Comparison of ENCODE assay signal across 25 mouse cellular contexts in genomic region chr7:44208307-44208706, GRCm38 (mm10). TPM values are rescaled to one million over a fixed set of nuclear protein-coding genes. Genes with fewer than 3 reads are reported as not detected.
A peak's percentile ranks its signal among the peaks of the same experiment; 100 is the strongest.
DNase-seq lines count a peak whose midpoint lies in the region; ATAC-seq and TF ChIP-seq lines count a peak whose summit lies in the region.
"Had no signal": no experiment of that assay in that cellular context is flagged by ENCODE, and none has a peak within 500 bp of the region (broad histone marks: within the 10 kb centered on the region; RNA-seq: fewer than 3 reads in every experiment).

No protein-coding gene starts in this region.

- no peak overlapping the region for H3K4me2 ChIP-seq in liver, postnatal 0 days (ENCODE audit: low read depth, low read length)
- no peak overlapping the region for H3K4me2 ChIP-seq in liver, embryonic 12.5 days

- no peaks in the 10 kb centered on the region for H3K79me2 ChIP-seq in liver, adult 2 months (ENCODE audit: control insufficient read depth, insufficient read depth, low read length)

- H3K9ac ChIP-seq in liver, adult 2 months (ENCODE audit: low read depth, low read length), result no peak overlapping the region
- no peak overlapping the region for H3K9ac ChIP-seq in liver, postnatal 0 days (replicated peaks)
- no peak overlapping the region for H3K9ac ChIP-seq in liver, embryonic 12.5 days

- no peak overlapping the region for H3K4me3 ChIP-seq in liver, adult 2 months (ENCODE audit: insufficient read depth, low read depth, low read length)
- no peak overlapping the region for H3K4me3 ChIP-seq in liver, postnatal 0 days (ENCODE audit: low read depth, low read length)
- H3K4me3 ChIP-seq in liver, embryonic 12.5 days, result no peak overlapping the region

- H3K4me1 ChIP-seq in liver, adult 2 months (ENCODE audit: control insufficient read depth, insufficient read depth, low read length), result peaks cover 15% of the 10 kb centered on the region
- 0 out of 2 replicates have a peak, but pooled peaks cover 4% of the 10 kb centered on the region for H3K4me1 ChIP-seq in liver, postnatal 0 days (ENCODE audit: insufficient read depth)
- no peaks in the 10 kb centered on the region for H3K4me1 ChIP-seq in liver, embryonic 12.5 days

- peak; percentile 54; the same call in 1 of the 2 replicates for ATAC-seq in liver, postnatal 0 days
- ATAC-seq in liver, embryonic 12.5 days, result no peak
- ATAC-seq: activated CD4-positive, CD25-positive, alpha-beta regulatory T cell, adult 4 months; CD4-positive, CD25-positive, alpha-beta regulatory T cell, adult 4 months; Patski had no signal

- H3K36me3 ChIP-seq in liver, adult 2 months (ENCODE audit: control insufficient read depth, insufficient read depth, low read length), result no peaks in the 10 kb centered on the region
- H3K36me3 ChIP-seq in liver, postnatal 0 days (replicated peaks; ENCODE audit: insufficient read depth, low read length), result no peaks in the 10 kb centered on the region
- no peaks in the 10 kb centered on the region for H3K36me3 ChIP-seq in liver, embryonic 12.5 days
- H3K36me3 ChIP-seq: G1E had no signal

- no peak for TF ChIP-seq CTCF in liver, adult 2 months (IDR thresholded peaks at IDR 0.05; ENCODE audit: low read depth, low read length)
- no peak for TF ChIP-seq CTCF in liver, postnatal 0 days (IDR thresholded peaks at IDR 0.05; ENCODE audit: low read depth)

- H3K27ac ChIP-seq in liver, adult 2 months (replicated peaks; ENCODE audit: insufficient read depth, low read depth, low read length), result peak overlapping the region; percentile 55
- no peak overlapping the region for H3K27ac ChIP-seq in liver, postnatal 0 days (ENCODE audit: low read depth)
- H3K27ac ChIP-seq in liver, embryonic 12.5 days, result no peak overlapping the region

- no peaks in the 10 kb centered on the region for H3K9me3 ChIP-seq in liver, postnatal 0 days (ENCODE audit: low read length)
- no peaks in the 10 kb centered on the region for H3K9me3 ChIP-seq in liver, embryonic 12.5 days (replicated peaks)
- H3K9me3 ChIP-seq: G1E had no signal

- WGBS in liver, adult 2 months, result 18% methylated on average over 3 of the region's 3 CpGs
- 39% methylated on average over 3 of the region's 3 CpGs for WGBS in liver, postnatal 0 days (ENCODE audit: insufficient replicate concordance)
- WGBS in liver, embryonic 12.5 days (ENCODE audit: insufficient replicate concordance), result 58% methylated on average over 3 of the region's 3 CpGs

- no peak for TF ChIP-seq EP300 in liver, postnatal 0 days (IDR thresholded peaks at IDR 0.05; ENCODE audit: low read depth)

- DNase-seq in liver, adult 2 months (ENCODE audit: extremely low read depth, low read depth, low spot score), result peak; percentile 73
- no peak for DNase-seq in liver
- peak; percentile 41 for DNase-seq in liver, postnatal 0 days
- DNase-seq: adrenal gland, adult 2 months; adrenal gland, adult 8-10 months; adrenal gland, postnatal 10 days; adrenal gland, postnatal 14 days; adrenal gland, postnatal 25 days; adrenal gland, postnatal 36 days; B cell, adult 2 months; cerebellum, adult 11 months; cerebellum, adult 11-12 months; cerebellum, adult 18-20 months had no signal

- H3K27me3 ChIP-seq in liver, adult 2 months (ENCODE audit: control insufficient read depth, insufficient read depth, low read length), result no peaks in the 10 kb centered on the region
- H3K27me3 ChIP-seq in liver, postnatal 0 days (ENCODE audit: insufficient read depth, low read length), result no peaks in the 10 kb centered on the region
- no peaks in the 10 kb centered on the region for H3K27me3 ChIP-seq in liver, embryonic 12.5 days (replicated peaks)
- H3K27me3 ChIP-seq: Patski had no signal

- no peak for TF ChIP-seq POLR2A in liver, adult 2 months (IDR thresholded peaks at IDR 0.05; ENCODE audit: extremely low read depth, insufficient read depth, low read length)

RNA-seq across cellular contexts. Expression of gene Klk1b4, which starts 1.1 kb away (rescaled TPM):
- 2.0 and 2.6 TPM in 2 replicates for total RNA-seq in liver, adult 2 months (2014; rRNA removed)
- 4.5 and 7.4 TPM in 2 replicates for polyA plus RNA-seq in liver, adult 2 months (2012; rRNA removed)
- 0.18 TPM in 1 of 2 replicates, not detected in the other for polyA plus RNA-seq in liver, postnatal 0 days (2015; fragmentation: Nextera tagmentation; extraction: Ambion mirVana)
- not detected in 2 replicates for polyA plus RNA-seq in liver, embryonic 12.5 days (2016; fragmentation: Nextera tagmentation; extraction: Ambion mirVana)
- total RNA-seq: adrenal gland, adult 18-20 months; adrenal gland, adult 2 months; adrenal gland, adult 8-10 months; adrenal gland, postnatal 10 days; adrenal gland, postnatal 14 days; adrenal gland, postnatal 25 days; adrenal gland, postnatal 36 days; adrenal gland, postnatal 4 days; CH12.LX; ES-E14; G1E; MEL had no signal
- polyA plus RNA-seq: activated CD4-positive, CD25-positive, alpha-beta regulatory T cell, adult 4 months; adrenal gland, adult 2 months; brain, embryonic 14.5 days; C2C12; CD4-positive, CD25-positive, alpha-beta regulatory T cell, adult 4 months; G1E; Patski had no signal

RNA-seq across cellular contexts. Expression of gene Klk1b5, which starts 7.4 kb away (rescaled TPM):
- 0.28 TPM in 1 of 2 replicates, not detected in the other for total RNA-seq in liver, adult 2 months (2014; rRNA removed)
- not detected in 2 replicates for polyA plus RNA-seq in liver, adult 2 months (2012; rRNA removed)
- polyA plus RNA-seq in liver, postnatal 0 days (2015; fragmentation: Nextera tagmentation; extraction: Ambion mirVana), result not detected in 2 replicates
- not detected in 2 replicates for polyA plus RNA-seq in liver, embryonic 12.5 days (2016; fragmentation: Nextera tagmentation; extraction: Ambion mirVana)
- total RNA-seq: adrenal gland, adult 18-20 months; adrenal gland, adult 2 months; adrenal gland, adult 8-10 months; adrenal gland, postnatal 10 days; adrenal gland, postnatal 14 days; adrenal gland, postnatal 25 days; adrenal gland, postnatal 36 days; CH12.LX; ES-E14; G1E; MEL had no signal
- polyA plus RNA-seq: activated CD4-positive, CD25-positive, alpha-beta regulatory T cell, adult 4 months; adrenal gland, adult 2 months; brain, embryonic 14.5 days; C2C12; CD4-positive, CD25-positive, alpha-beta regulatory T cell, adult 4 months; G1E; Patski had no signal

RNA-seq across cellular contexts. Expression of gene Klk1b3, which starts 10.3 kb away (rescaled TPM):
- not detected in 2 replicates for total RNA-seq in liver, adult 2 months (2014; rRNA removed)
- polyA plus RNA-seq in liver, adult 2 months (2012; rRNA removed), result not detected in 2 replicates
- polyA plus RNA-seq in liver, postnatal 0 days (2015; fragmentation: Nextera tagmentation; extraction: Ambion mirVana), result not detected in 2 replicates
- not detected in 2 replicates for polyA plus RNA-seq in liver, embryonic 12.5 days (2016; fragmentation: Nextera tagmentation; extraction: Ambion mirVana)
- total RNA-seq: adrenal gland, adult 18-20 months; adrenal gland, adult 2 months; adrenal gland, adult 8-10 months; adrenal gland, postnatal 10 days; adrenal gland, postnatal 14 days; adrenal gland, postnatal 25 days; adrenal gland, postnatal 36 days; adrenal gland, postnatal 4 days; CH12.LX; G1E; MEL had no signal
- polyA plus RNA-seq: activated CD4-positive, CD25-positive, alpha-beta regulatory T cell, adult 4 months; adrenal gland, adult 2 months; brain, embryonic 14.5 days; C2C12; CD4-positive, CD25-positive, alpha-beta regulatory T cell, adult 4 months; G1E; Patski had no signal

RNA-seq across cellular contexts. Expression of gene Klk1, which starts 16.9 kb away (rescaled TPM):
- 2.2 and 11.1 TPM in 2 replicates for total RNA-seq in liver, adult 2 months (2014; rRNA removed)
- 0.57 and 1.9 TPM in 2 replicates for polyA plus RNA-seq in liver, adult 2 months (2012; rRNA removed)
- polyA plus RNA-seq in liver, postnatal 0 days (2015; fragmentation: Nextera tagmentation; extraction: Ambion mirVana), result 0.79 TPM in 1 of 2 replicates, not detected in the other
- polyA plus RNA-seq in liver, embryonic 12.5 days (2016; fragmentation: Nextera tagmentation; extraction: Ambion mirVana), result not detected in 2 replicates
- total RNA-seq: adrenal gland, adult 2 months; adrenal gland, postnatal 25 days; adrenal gland, postnatal 36 days; CH12.LX; G1E; MEL had no signal
- polyA plus RNA-seq: activated CD4-positive, CD25-positive, alpha-beta regulatory T cell, adult 4 months; brain, embryonic 14.5 days; C2C12; G1E; Patski had no signal

RNA-seq across cellular contexts. Expression of gene Klk1b24, which starts 20.3 kb away (rescaled TPM):
- total RNA-seq in liver, adult 2 months (2014; rRNA removed), result not detected in 2 replicates
- not detected in 2 replicates for polyA plus RNA-seq in liver, adult 2 months (2012; rRNA removed)
- polyA plus RNA-seq in liver, postnatal 0 days (2015; fragmentation: Nextera tagmentation; extraction: Ambion mirVana), result not detected in 2 replicates
- polyA plus RNA-seq in liver, embryonic 12.5 days (2016; fragmentation: Nextera tagmentation; extraction: Ambion mirVana), result not detected in 2 replicates
- total RNA-seq: adrenal gland, adult 18-20 months; adrenal gland, adult 2 months; adrenal gland, postnatal 10 days; adrenal gland, postnatal 14 days; adrenal gland, postnatal 25 days; adrenal gland, postnatal 36 days; adrenal gland, postnatal 4 days; CH12.LX; ES-E14; G1E; MEL had no signal
- polyA plus RNA-seq: activated CD4-positive, CD25-positive, alpha-beta regulatory T cell, adult 4 months; adrenal gland, adult 2 months; brain, embryonic 14.5 days; C2C12; CD4-positive, CD25-positive, alpha-beta regulatory T cell, adult 4 months; G1E; Patski had no signal
